Mouse (Mus musculus) liver, adult 2 months (tissue): Measurements from ENCODE around the gene Snrpa.

Experiments used
- CTCF ChIP-seq: fragments of 200-500 bp; IDR thresholded peaks from 2 replicates; pipeline ENCODE4 v1.5.1; 2011; ENCODE audit warnings: low read depth, low read length, control low read depth
- POLR2A ChIP-seq: fragments of 200-500 bp; IDR thresholded peaks from 2 replicates; pipeline ENCODE4 v1.6.1; 2011; ENCODE audit warnings: low read length, control low read depth; ENCODE audit not compliant: insufficient read depth; ENCODE audit errors: extremely low read depth

- TF ChIP-seq CTCF (no peak), POLR2A (peak; percentile 78)
These were observed 29.9 kb downstream of the Snrpa start for GRCm38 (mm10) chr7:27166229-27166613.
